Mouse (Mus musculus): ENCODE data around the gene Vps11. TPM values are rescaled to one million over a fixed set of nuclear protein-coding genes. Genes with fewer than 3 reads are reported as not detected.
"Not testable (repeated sequence)": the region's sequence is repeated elsewhere in the genome, so short reads cannot be mapped to it uniquely, and the experiment has no call there.

Gene Vps11
- 14.6 and 15.1 TPM in 2 replicates for polyA plus RNA-seq (2015; fragmentation: Nextera tagmentation; extraction: Ambion mirVana)

GRCm38 (mm10) chr9:44361190-44361917, at the start of gene Vps11:
Vps11 (minus strand) TSS chr9:44361670.
- Histone ChIP-seq H3K4me1 (replicated peaks) (peaks cover 12% of the 10 kb centered on the region), H3K36me3 (replicated peaks) (peaks cover 32% of the 10 kb centered on the region), H3K4me2 (peak within 1 kb of the TSS; percentile 77), H3K9me3 (replicated peaks) (no peaks in the 10 kb centered on the region), H3K9ac (peak within 1 kb of the TSS; percentile 84), H3K27me3 (no peaks in the 10 kb centered on the region), H3K4me3 (replicated peaks) (peak within 1 kb of the TSS; percentile 86), H3K27ac (replicated peaks) (peak within 1 kb of the TSS; percentile 85)
- ATAC-seq (ENCODE audit: insufficient read depth), result peak; percentile 85
- under 1% methylated on average over 44 of the region's 44 CpGs for WGBS (ENCODE audit: insufficient replicate concordance)

- no peaks in the 10 kb centered on the region for H3K9me3 ChIP-seq (replicated peaks)
- peaks cover 68% of the 10 kb centered on the region for H3K36me3 ChIP-seq (replicated peaks)
- H3K4me1 ChIP-seq (replicated peaks), result peaks cover 53% of the 10 kb centered on the region
- no peak overlapping the region; the same call in 1 of the 2 replicates for H3K9ac ChIP-seq
- no peak overlapping the region for H3K27ac ChIP-seq (replicated peaks)
- no peaks in the 10 kb centered on the region for H3K27me3 ChIP-seq
- WGBS (ENCODE audit: insufficient replicate concordance), result 79% methylated on average over 2 of the region's 2 CpGs
- H3K4me3 ChIP-seq (replicated peaks), result no peak overlapping the region
- no peak overlapping the region for H3K4me2 ChIP-seq
- ATAC-seq (ENCODE audit: insufficient read depth), result no peak
These were observed 49.3 kb upstream of the Vps11 start for GRCm38 (mm10) chr9:44410647-44411336.

GRCm38 (mm10) chr9:44408693-44409092, 47.2 kb upstream of the Vps11 start:
- H3K4me1 ChIP-seq (replicated peaks), result peaks cover 57% of the 10 kb centered on the region

GRCm38 (mm10) chr9:44407752-44408097, 46.3 kb upstream of the Vps11 start:
- H3K4me3 ChIP-seq (replicated peaks), result peak overlapping the region; percentile 73
- peaks cover 55% of the 10 kb centered on the region for H3K4me1 ChIP-seq (replicated peaks)
- peak overlapping the region; percentile 77 for H3K4me2 ChIP-seq
- peaks cover 65% of the 10 kb centered on the region for H3K36me3 ChIP-seq (replicated peaks)
- 0% methylated on average over 24 of the region's 24 CpGs for WGBS (ENCODE audit: insufficient replicate concordance)
- H3K9ac ChIP-seq, result peak overlapping the region; percentile 81
- H3K27ac ChIP-seq (replicated peaks), result peak overlapping the region; percentile 87
- no peak for ATAC-seq (ENCODE audit: insufficient read depth)
- no peaks in the 10 kb centered on the region for H3K9me3 ChIP-seq (replicated peaks)
- no peaks in the 10 kb centered on the region for H3K27me3 ChIP-seq

More at GRCm38 (mm10) chr9:44408693-44409092, 47.2 kb upstream of the Vps11 start:
- not testable (repeated sequence) for ATAC-seq (ENCODE audit: insufficient read depth); H3K27ac ChIP-seq (replicated peaks); H3K27me3 ChIP-seq; H3K9me3 ChIP-seq (replicated peaks)
- peaks cover 65% of the 10 kb centered on the region for H3K36me3 ChIP-seq (replicated peaks)
- H3K4me2 ChIP-seq, result peak overlapping the region; percentile 77
- H3K9ac ChIP-seq, result peak overlapping the region; percentile 81
- 47% methylated on average over 9 of the region's 9 CpGs for WGBS (ENCODE audit: insufficient replicate concordance)
- peak overlapping the region; percentile 73 for H3K4me3 ChIP-seq (replicated peaks)

GRCm38 (mm10) chr9:44406906-44407751, 45.7 kb upstream of the Vps11 start, which contains the start of the genes Rps25 and Trappc4:
Rps25 (plus strand) TSS chr9:44407139.
Trappc4 (minus strand) TSS chr9:44407600.
- Histone ChIP-seq H3K4me2 (peak within 1 kb of the TSS; percentile 77), H3K4me3 (replicated peaks) (peak within 1 kb of the TSS; percentile 73), H3K9ac (peak within 1 kb of the TSS; percentile 81), H3K27ac (replicated peaks) (peak within 1 kb of the TSS; percentile 87), H3K36me3 (replicated peaks) (peaks cover 65% of the 10 kb centered on the region), H3K27me3 (no peaks in the 10 kb centered on the region), H3K9me3 (replicated peaks) (no peaks in the 10 kb centered on the region), H3K4me1 (replicated peaks) (peaks cover 49% of the 10 kb centered on the region)
- peak; percentile 93 for ATAC-seq (ENCODE audit: insufficient read depth)
- under 1% methylated on average over 51 of the region's 51 CpGs for WGBS (ENCODE audit: insufficient replicate concordance)

- no peaks in the 10 kb centered on the region for H3K27me3 ChIP-seq
- H3K4me2 ChIP-seq, result no peak overlapping the region
- 76% methylated on average over 3 of the region's 3 CpGs for WGBS (ENCODE audit: insufficient replicate concordance)
- H3K27ac ChIP-seq (replicated peaks), result no peak overlapping the region
- peaks cover 48% of the 10 kb centered on the region for H3K4me1 ChIP-seq (replicated peaks)
- no peak overlapping the region for H3K9ac ChIP-seq
- H3K4me3 ChIP-seq (replicated peaks), result no peak overlapping the region
- H3K9me3 ChIP-seq (replicated peaks), result no peaks in the 10 kb centered on the region
- H3K36me3 ChIP-seq (replicated peaks), result peaks cover 65% of the 10 kb centered on the region
- ATAC-seq (ENCODE audit: insufficient read depth), result no peak
These were observed 43.5 kb upstream of the Vps11 start for GRCm38 (mm10) chr9:44405011-44405410.

GRCm38 (mm10) chr9:44401081-44401480, 39.6 kb upstream of the Vps11 start:
- 69% methylated on average over 4 of the region's 4 CpGs for WGBS (ENCODE audit: insufficient replicate concordance)
- Histone ChIP-seq H3K36me3 (replicated peaks) (peaks cover 61% of the 10 kb centered on the region), H3K27me3 (no peaks in the 10 kb centered on the region), H3K27ac (replicated peaks) (peak overlapping the region; percentile 66), H3K9me3 (replicated peaks) (no peaks in the 10 kb centered on the region), H3K4me3 (replicated peaks) (no peak overlapping the region), H3K9ac (no peak overlapping the region), H3K4me2 (no peak overlapping the region), H3K4me1 (replicated peaks) (peaks cover 63% of the 10 kb centered on the region)
- no peak for ATAC-seq (ENCODE audit: insufficient read depth)

GRCm38 (mm10) chr9:44399795-44400114, 38.3 kb upstream of the Vps11 start:
- Histone ChIP-seq H3K27ac (replicated peaks) (no peak overlapping the region), H3K9me3 (replicated peaks) (no peaks in the 10 kb centered on the region), H3K9ac (no peak overlapping the region), H3K4me2 (peak overlapping the region; percentile 99), H3K27me3 (no peaks in the 10 kb centered on the region), H3K4me3 (replicated peaks) (peak overlapping the region; percentile 89; the same call in 1 of the 2 replicates), H3K4me1 (replicated peaks) (peaks cover 60% of the 10 kb centered on the region), H3K36me3 (replicated peaks) (peaks cover 58% of the 10 kb centered on the region)
- no peak for ATAC-seq (ENCODE audit: insufficient read depth)
- 79% methylated on average over 6 of the region's 6 CpGs for WGBS (ENCODE audit: insufficient replicate concordance)

- Histone ChIP-seq H3K9ac (peak overlapping the region; percentile 91), H3K4me1 (replicated peaks) (peaks cover 60% of the 10 kb centered on the region), H3K9me3 (replicated peaks) (no peaks in the 10 kb centered on the region), H3K4me2 (peak overlapping the region; percentile 99), H3K27ac (replicated peaks) (0 out of 2 replicates have a peak overlapping the region, but pooled peaks have one; percentile 93), H3K36me3 (replicated peaks) (peaks cover 53% of the 10 kb centered on the region), H3K27me3 (no peaks in the 10 kb centered on the region), H3K4me3 (replicated peaks) (peak overlapping the region; percentile 89)
- WGBS (ENCODE audit: insufficient replicate concordance), result 84% methylated on average over 13 of the region's 13 CpGs
- ATAC-seq (ENCODE audit: insufficient read depth), result no peak
These were observed 37.8 kb upstream of the Vps11 start for GRCm38 (mm10) chr9:44399114-44399794.

- H3K4me1 ChIP-seq (replicated peaks), result peaks cover 60% of the 10 kb centered on the region
- peak overlapping the region; percentile 89 for H3K4me3 ChIP-seq (replicated peaks)
- ATAC-seq (ENCODE audit: insufficient read depth), result no peak
- peaks cover 46% of the 10 kb centered on the region for H3K36me3 ChIP-seq (replicated peaks)
- no peaks in the 10 kb centered on the region for H3K27me3 ChIP-seq
- peak overlapping the region; percentile 91 for H3K9ac ChIP-seq
- peak overlapping the region; percentile 99 for H3K4me2 ChIP-seq
- WGBS (ENCODE audit: insufficient replicate concordance), result 75% methylated on average over 9 of the region's 9 CpGs
- H3K27ac ChIP-seq (replicated peaks), result peak overlapping the region; percentile 93
- H3K9me3 ChIP-seq (replicated peaks), result no peaks in the 10 kb centered on the region
These were observed 37.1 kb upstream of the Vps11 start for GRCm38 (mm10) chr9:44398551-44398950.
